In the genomic region with DNA sequence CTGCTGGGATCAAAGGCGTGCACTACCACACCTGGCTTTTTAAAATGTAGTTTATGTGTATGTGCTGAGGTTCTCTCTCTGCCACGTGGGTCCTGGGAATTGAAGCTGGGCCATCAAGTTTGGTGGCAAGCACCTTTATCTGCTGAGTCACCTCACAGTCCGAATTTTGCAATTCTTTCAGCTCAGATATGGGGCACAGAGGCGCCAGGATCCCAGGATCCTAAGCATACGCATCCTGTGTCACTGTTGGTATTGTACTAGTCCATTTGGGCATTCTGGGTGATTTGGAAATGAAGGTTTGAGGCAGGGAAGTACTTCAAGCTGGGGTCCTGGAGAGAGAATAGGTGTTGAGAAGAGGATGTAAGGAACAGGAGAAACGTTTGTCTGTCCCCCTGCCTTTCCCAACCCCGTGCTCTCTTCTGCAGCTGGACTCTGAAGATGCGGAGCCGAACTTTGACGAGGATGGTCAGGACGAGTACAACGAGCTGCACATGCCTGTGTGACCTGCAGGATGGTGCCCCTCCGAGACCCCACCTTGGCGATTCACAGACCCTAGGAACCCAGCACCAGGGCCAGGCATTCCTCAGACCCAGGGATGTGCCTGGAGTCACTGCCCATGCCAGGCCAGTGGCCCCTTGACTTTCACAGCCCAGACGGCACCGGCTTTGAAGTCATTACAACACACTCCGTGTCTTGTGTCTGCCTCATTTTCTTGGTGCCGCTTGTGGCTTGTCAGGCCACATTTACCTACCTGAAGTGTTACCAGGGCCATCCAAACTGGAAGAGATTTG, we compare ENCODE assay signal across 9 mouse cellular contexts. TPM values are rescaled to one million over a fixed set of nuclear protein-coding genes. Genes with fewer than 3 reads are reported as not detected.
DNase-seq lines count a peak whose midpoint lies in the region; ATAC-seq and TF ChIP-seq lines count a peak whose summit lies in the region.
"Had no signal": no experiment of that assay in that cellular context is flagged by ENCODE, and none has a peak within 500 bp of the region (broad histone marks: within the 10 kb centered on the region; RNA-seq: fewer than 3 reads in every experiment).

No protein-coding gene starts in this region.

- H3K27me3 ChIP-seq in heart, embryonic 10.5 days (ENCODE audit: insufficient read depth, poor library complexity, severe bottlenecking) = no peaks in the 10 kb centered on the region
- 0 out of 2 replicates have a peak, but pooled peaks cover 3% of the 10 kb centered on the region for H3K27me3 ChIP-seq in lung, postnatal 0 days (replicated peaks; ENCODE audit: insufficient read depth, low read length)
- H3K27me3 ChIP-seq in hindbrain, postnatal 0 days (ENCODE audit: insufficient read depth, low read length) = no peaks in the 10 kb centered on the region
- H3K27me3 ChIP-seq in stomach, embryonic 15.5 days (replicated peaks) = 0 out of 2 replicates have a peak, but pooled peaks cover 5% of the 10 kb centered on the region

- DNase-seq in heart, embryonic 10.5 days (ENCODE audit: low spot score) = no peak
- no peak for DNase-seq in heart, postnatal 10 days
- DNase-seq in lung, postnatal 0 days (ENCODE audit: low spot score) = no peak
- no peak for DNase-seq in lung, adult 2 months
- no peak for DNase-seq in hindbrain, postnatal 0 days (ENCODE audit: low spot score)
- no peak for DNase-seq in urinary bladder, adult 18-20 months (ENCODE audit: low spot score in 2 of 2)
- DNase-seq in gastrocnemius, adult 18-20 months (ENCODE audit: low spot score) = no peak

- ATAC-seq in lung, postnatal 0 days = peak; percentile 4; the same call in 1 of the 2 replicates
- ATAC-seq in hindbrain, postnatal 0 days = no peak
- no peak for ATAC-seq in stomach, embryonic 15.5 days (ENCODE audit: insufficient read depth, low FRiP score, low read depth)

- WGBS in heart, embryonic 10.5 days = 74% methylated on average over 18 of the region's 18 CpGs
- WGBS in lung, postnatal 0 days = 76% methylated on average over 18 of the region's 18 CpGs
- WGBS in lung, adult 2 months = 79% methylated on average over 18 of the region's 18 CpGs
- WGBS in hindbrain, postnatal 0 days = 87% methylated on average over 18 of the region's 18 CpGs
- WGBS in stomach, embryonic 15.5 days = 85% methylated on average over 18 of the region's 18 CpGs

- no peaks in the 10 kb centered on the region for H3K9me3 ChIP-seq in heart, embryonic 10.5 days
- no peaks in the 10 kb centered on the region for H3K9me3 ChIP-seq in lung, postnatal 0 days (ENCODE audit: low read length)
- H3K9me3 ChIP-seq in hindbrain, postnatal 0 days (ENCODE audit: low read length) = no peaks in the 10 kb centered on the region
- no peaks in the 10 kb centered on the region for H3K9me3 ChIP-seq in stomach, embryonic 15.5 days

- peaks cover 41% of the 10 kb centered on the region for H3K36me3 ChIP-seq in heart, embryonic 10.5 days
- H3K36me3 ChIP-seq in lung, postnatal 0 days (ENCODE audit: insufficient read depth, low read length) = no peaks in the 10 kb centered on the region; the same call in 1 of the 2 replicates
- H3K36me3 ChIP-seq in hindbrain, postnatal 0 days (ENCODE audit: insufficient read depth, low read length) = peaks cover 27% of the 10 kb centered on the region
- H3K36me3 ChIP-seq in stomach, embryonic 15.5 days = 0 out of 2 replicates have a peak, but pooled peaks cover 9% of the 10 kb centered on the region

- TF ChIP-seq EP300 in lung, postnatal 0 days (IDR thresholded peaks at IDR 0.05) = no peak

- peak overlapping the region; percentile 87 for H3K27ac ChIP-seq in heart, embryonic 10.5 days
- peak overlapping the region; percentile 54; the same call in 1 of the 2 replicates for H3K27ac ChIP-seq in lung, postnatal 0 days (ENCODE audit: low read length)
- H3K27ac ChIP-seq in hindbrain, postnatal 0 days = peak overlapping the region; percentile 79
- peak overlapping the region; percentile 68; the same call in 1 of the 2 replicates for H3K27ac ChIP-seq in stomach, embryonic 15.5 days

- H3K4me3 ChIP-seq in heart, embryonic 10.5 days = no peak overlapping the region; the same call in 1 of the 2 replicates
- H3K4me3 ChIP-seq in lung, postnatal 0 days (ENCODE audit: low read depth, low read length) = no peak overlapping the region
- H3K4me3 ChIP-seq in lung, adult 2 months (replicated peaks; ENCODE audit: extremely low read depth, low read depth, low read length) = no peak overlapping the region
- H3K4me3 ChIP-seq in hindbrain, postnatal 0 days (ENCODE audit: low read length) = no peak overlapping the region
- H3K4me3 ChIP-seq in stomach, embryonic 15.5 days (replicated peaks) = no peak overlapping the region

- TF ChIP-seq CTCF in lung, postnatal 0 days (IDR thresholded peaks at IDR 0.05) = no peak
- no peak for TF ChIP-seq CTCF in lung, adult 2 months (IDR thresholded peaks at IDR 0.05; ENCODE audit: insufficient read depth, low read length)
- no peak for TF ChIP-seq CTCF in hindbrain, postnatal 0 days (IDR thresholded peaks at IDR 0.05; ENCODE audit: low read depth)

- no peak for TF ChIP-seq POLR2A in lung, adult 2 months (IDR thresholded peaks at IDR 0.05; ENCODE audit: borderline replicate concordance, extremely low read depth, low read depth, low read length)

- intact Hi-C loops in heart, postnatal 10 days (cut with DNase I) = loop anchor here (1.0 to 2.0 kb wide), 3 partner anchors 38 to 80 kb away; no protein-coding TSS in a partner anchor

- H3K4me1 ChIP-seq in heart, embryonic 10.5 days = peaks cover 54% of the 10 kb centered on the region
- no peaks in the 10 kb centered on the region; the same call in 1 of the 2 replicates for H3K4me1 ChIP-seq in lung, postnatal 0 days (ENCODE audit: insufficient read depth, low read depth, low read length)
- no peaks in the 10 kb centered on the region for H3K4me1 ChIP-seq in lung, adult 2 months (ENCODE audit: control insufficient read depth, insufficient read depth, low read length)
- H3K4me1 ChIP-seq in hindbrain, postnatal 0 days (ENCODE audit: insufficient read depth, low read length) = peaks cover 15% of the 10 kb centered on the region; the same call in 1 of the 2 replicates
- peaks cover 20% of the 10 kb centered on the region for H3K4me1 ChIP-seq in stomach, embryonic 15.5 days

- no peak overlapping the region for H3K4me2 ChIP-seq in lung, postnatal 0 days (replicated peaks; ENCODE audit: low read depth, low read length)
- no peak overlapping the region for H3K4me2 ChIP-seq in hindbrain, postnatal 0 days (ENCODE audit: low read depth, low read length)
- no peak overlapping the region for H3K4me2 ChIP-seq in stomach, embryonic 15.5 days

- no peak overlapping the region for H3K9ac ChIP-seq in lung, postnatal 0 days (replicated peaks; ENCODE audit: low read depth)
- H3K9ac ChIP-seq in hindbrain, postnatal 0 days (replicated peaks; ENCODE audit: low read length) = no peak overlapping the region
- no peak overlapping the region for H3K9ac ChIP-seq in stomach, embryonic 15.5 days

RNA-seq across cellular contexts. Expression of a gene that starts 12.5 kb away (rescaled TPM):
- polyA plus RNA-seq in heart, embryonic 10.5 days (2016; fragmentation: Nextera tagmentation; extraction: Ambion mirVana) = 20.0 and 29.8 TPM in 2 replicates
- total RNA-seq in heart, postnatal 10 days (2021) = 100 to 1,000 TPM; 128 to 149 TPM
- 8.0 and 10.4 TPM in 2 replicates for polyA plus RNA-seq in lung, postnatal 0 days (2015; fragmentation: Nextera tagmentation; extraction: Ambion mirVana)
- polyA plus RNA-seq in lung, adult 2 months (2012; rRNA removed) = 29.7 and 35.3 TPM in 2 replicates
- total RNA-seq in hindbrain, postnatal 0 days (2014; rRNA removed) = 191 and 194 TPM in 2 replicates
- 90.0 and 96.4 TPM in 2 replicates for polyA plus RNA-seq in hindbrain, postnatal 0 days (2015; fragmentation: Nextera tagmentation; extraction: Ambion mirVana)
- 17.7 and 18.2 TPM in 2 replicates for polyA plus RNA-seq in stomach, embryonic 15.5 days (2015; fragmentation: Nextera tagmentation; extraction: Ambion mirVana)
- 1 to 10 TPM; 6.0 to 9.2 TPM for total RNA-seq in gastrocnemius, adult 18-20 months (2021)
- total RNA-seq: granulocyte monocyte progenitor cell, adult 5-6 weeks had no signal

RNA-seq across cellular contexts. Expression of a gene that starts 37.3 kb away (rescaled TPM):
- polyA plus RNA-seq in heart, embryonic 10.5 days (2016; fragmentation: Nextera tagmentation; extraction: Ambion mirVana) = 20.2 and 22.3 TPM in 2 replicates
- 10 to 100 TPM; 12.7 to 13.9 TPM for total RNA-seq in heart, postnatal 10 days (2021)
- polyA plus RNA-seq in lung, postnatal 0 days (2015; fragmentation: Nextera tagmentation; extraction: Ambion mirVana) = 12.7 and 13.2 TPM in 2 replicates
- polyA plus RNA-seq in lung, adult 2 months (2012; rRNA removed) = 44.1 and 50.6 TPM in 2 replicates
- total RNA-seq in hindbrain, postnatal 0 days (2014; rRNA removed) = 27.9 and 46.9 TPM in 2 replicates
- polyA plus RNA-seq in hindbrain, postnatal 0 days (2015; fragmentation: Nextera tagmentation; extraction: Ambion mirVana) = 13.5 and 14.0 TPM in 2 replicates
- 16.1 and 18.1 TPM in 2 replicates for polyA plus RNA-seq in stomach, embryonic 15.5 days (2015; fragmentation: Nextera tagmentation; extraction: Ambion mirVana)
- 1 to 10 TPM; 7.1 to 7.9 TPM for total RNA-seq in gastrocnemius, adult 18-20 months (2021)

RNA-seq across cellular contexts. Expression of a gene that starts 51.7 kb away (rescaled TPM):
- polyA plus RNA-seq in heart, embryonic 10.5 days (2016; fragmentation: Nextera tagmentation; extraction: Ambion mirVana) = 7.8 and 8.2 TPM in 2 replicates
- 1 to 10 TPM; 5.1 to 8.5 TPM for total RNA-seq in heart, postnatal 10 days (2021)
- polyA plus RNA-seq in lung, postnatal 0 days (2015; fragmentation: Nextera tagmentation; extraction: Ambion mirVana) = 3.7 and 3.8 TPM in 2 replicates
- 13.6 and 14.3 TPM in 2 replicates for polyA plus RNA-seq in lung, adult 2 months (2012; rRNA removed)
- 28.9 and 31.8 TPM in 2 replicates for total RNA-seq in hindbrain, postnatal 0 days (2014; rRNA removed)
- polyA plus RNA-seq in hindbrain, postnatal 0 days (2015; fragmentation: Nextera tagmentation; extraction: Ambion mirVana) = 20.3 TPM in 2 replicates
- polyA plus RNA-seq in stomach, embryonic 15.5 days (2015; fragmentation: Nextera tagmentation; extraction: Ambion mirVana) = 8.0 and 9.6 TPM in 2 replicates
- total RNA-seq in gastrocnemius, adult 18-20 months (2021) = 1 to 10 TPM; 1.1 to 1.7 TPM
- total RNA-seq: granulocyte monocyte progenitor cell, adult 5-6 weeks had no signal

RNA-seq across cellular contexts. Expression of a gene that starts 52.3 kb away (rescaled TPM):
- 103 and 107 TPM in 2 replicates for polyA plus RNA-seq in heart, embryonic 10.5 days (2016; fragmentation: Nextera tagmentation; extraction: Ambion mirVana)
- total RNA-seq in heart, postnatal 10 days (2021) = 100 to 1,000 TPM; 171 to 173 TPM
- polyA plus RNA-seq in lung, postnatal 0 days (2015; fragmentation: Nextera tagmentation; extraction: Ambion mirVana) = 25.8 and 33.9 TPM in 2 replicates
- polyA plus RNA-seq in lung, adult 2 months (2012; rRNA removed) = 20.7 and 26.1 TPM in 2 replicates
- 52.4 and 62.4 TPM in 2 replicates for total RNA-seq in hindbrain, postnatal 0 days (2014; rRNA removed)
- 22.7 and 23.9 TPM in 2 replicates for polyA plus RNA-seq in hindbrain, postnatal 0 days (2015; fragmentation: Nextera tagmentation; extraction: Ambion mirVana)
- 75.1 and 84.0 TPM in 2 replicates for polyA plus RNA-seq in stomach, embryonic 15.5 days (2015; fragmentation: Nextera tagmentation; extraction: Ambion mirVana)
- total RNA-seq in gastrocnemius, adult 18-20 months (2021) = 10 to 100 TPM; 25.0 to 30.0 TPM
- total RNA-seq: granulocyte monocyte progenitor cell, adult 5-6 weeks had no signal
